Mouse (Mus musculus) limb, embryonic 12.5 days (tissue): Measurements from ENCODE around the gene Adcy7. TPM values are rescaled to one million over a fixed set of nuclear protein-coding genes. Genes with fewer than 3 reads are reported as not detected.

Experiments
- ATAC-seq: fragments of 200-750 bp; cut with Nextera tagmentation; 2 replicates; pipeline ENCODE4 v1.8.0; 2017; ENCODE audit warnings: low read depth, moderate TSS enrichment; ENCODE audit not compliant: insufficient number of reproducible peaks, insufficient read depth, low FRiP score, low TSS enrichment
- H3K27ac ChIP-seq: fragments of 300-500 bp; sonication (generic); 2 replicates; pipeline ENCODE4 v1.5.1; 2016; ENCODE audit warnings: mild to moderate bottlenecking, moderate library complexity
- H3K27me3 ChIP-seq: fragments of 300-500 bp; sonication (generic); 2 replicates; pipeline ENCODE4 v1.6.1; 2016; ENCODE audit warnings: mild to moderate bottlenecking, moderate library complexity
- H3K36me3 ChIP-seq: fragments of 300-500 bp; sonication (generic); 2 replicates; pipeline ENCODE4 v1.6.1; 2016; ENCODE audit warnings: mild to moderate bottlenecking, moderate library complexity
- H3K4me1 ChIP-seq: fragments of 300-500 bp; sonication (generic); replicated peaks from 2 replicates; pipeline ENCODE4 v1.6.1; 2016
- H3K4me2 ChIP-seq: fragments of 300-500 bp; sonication (generic); 2 replicates; pipeline ENCODE4 v1.6.1; 2016; ENCODE audit warnings: mild to moderate bottlenecking, moderate library complexity
- H3K4me3 ChIP-seq: fragments of 300-500 bp; sonication (generic); replicated peaks from 2 replicates; pipeline ENCODE4 v1.5.1; 2016; ENCODE audit warnings: mild to moderate bottlenecking
- H3K9ac ChIP-seq: fragments of 300-500 bp; sonication (generic); replicated peaks from 2 replicates; pipeline ENCODE4 v1.6.1; 2016; ENCODE audit warnings: mild to moderate bottlenecking, moderate library complexity
- H3K9me3 ChIP-seq: fragments of 300-500 bp; sonication (generic); 2 replicates; pipeline ENCODE4 v1.6.1; 2016; ENCODE audit warnings: mild to moderate bottlenecking, moderate library complexity
- WGBS: fragments of 180-500 bp; shearing (Covaris S2); methylation state at CpG from one replicate; pipeline ENCODE4 v1.1.7; 2016; 5-methylcytosine and 5-hydroxymethylcytosine counted together
- polyA plus RNA-seq: library from polyadenylated mRNA; unstranded; fragments of >200 nt; fragmentation: Nextera tagmentation; extraction: Ambion mirVana; gene quantifications from 2 replicates; pipeline ENCODE4 v1.2.1, GENCODE M21; 2016

The Adcy7 gene
- polyA plus RNA-seq, 1 experiment from 2014 or later = 4.4 TPM

DNA sequence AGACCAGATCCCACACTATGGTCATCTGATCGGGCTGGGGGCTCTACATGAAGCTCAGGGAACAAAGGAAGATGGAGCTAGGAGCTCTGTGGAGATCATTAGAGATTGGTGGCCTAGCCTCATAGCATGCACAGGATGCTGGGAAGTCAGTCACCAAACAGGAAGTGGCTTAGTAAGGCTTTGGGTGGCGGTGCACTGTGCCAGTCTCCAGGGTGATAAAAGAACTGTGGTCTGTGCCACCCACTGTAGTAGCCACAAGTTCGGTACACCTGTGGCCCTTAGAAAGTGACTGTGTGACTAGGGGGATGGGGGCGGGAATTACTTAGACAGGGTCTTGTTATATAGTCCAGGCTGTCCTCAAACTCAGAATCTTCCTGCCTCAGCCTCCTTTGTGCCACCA, 33.6 kb downstream of the Adcy7 start:
- whole genome bisulfite sequencing = 88% methylated on average over 4 of the region's 4 CpGs
- ATAC-seq = no peak
- no peaks in the 10 kb centered on the region for H3K36me3 ChIP-seq
- H3K27ac ChIP-seq = no peak overlapping the region
- H3K4me2 ChIP-seq = no peak overlapping the region
- H3K9ac ChIP-seq = no peak overlapping the region
- no peaks in the 10 kb centered on the region for H3K9me3 ChIP-seq
- no peak overlapping the region for H3K4me3 ChIP-seq
- H3K27me3 ChIP-seq = no peaks in the 10 kb centered on the region
- peaks cover 7% of the 10 kb centered on the region for H3K4me1 ChIP-seq

GRCm38 (mm10) chr8:88306511-88306910, 34.3 kb downstream of the Adcy7 start:
- no peak overlapping the region for H3K4me3 ChIP-seq
- H3K4me1 ChIP-seq = peaks cover 6% of the 10 kb centered on the region
- H3K27ac ChIP-seq = no peak overlapping the region
- no peaks in the 10 kb centered on the region for H3K36me3 ChIP-seq
- no peak for ATAC-seq
- no peak overlapping the region for H3K9ac ChIP-seq
- WGBS = 71% methylated on average over 14 of the region's 14 CpGs
- no peaks in the 10 kb centered on the region for H3K27me3 ChIP-seq
- H3K4me2 ChIP-seq = no peak overlapping the region
- H3K9me3 ChIP-seq = no peaks in the 10 kb centered on the region

DNA sequence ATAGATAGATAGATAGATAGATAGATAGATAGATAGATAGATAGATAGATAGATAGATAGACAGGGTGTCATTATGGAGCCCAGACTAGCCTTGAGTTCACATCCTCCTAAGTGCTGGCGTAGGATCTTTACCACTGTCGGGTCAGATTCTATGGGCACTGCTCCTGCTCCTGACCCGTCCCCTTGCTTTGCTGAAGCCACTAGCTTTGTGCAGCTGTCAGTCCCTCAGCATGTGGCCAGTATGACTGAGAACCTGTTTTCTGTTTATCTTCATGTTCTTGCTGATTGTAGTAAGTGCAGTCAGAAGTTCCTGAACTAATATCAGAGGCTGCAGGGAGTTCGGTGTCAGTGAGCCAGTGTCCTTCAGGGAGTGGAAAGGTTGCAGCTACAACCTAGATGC, 35.5 kb downstream of the Adcy7 start:
- no peaks in the 10 kb centered on the region for H3K4me1 ChIP-seq
- WGBS = 92% methylated on average over 4 of the region's 4 CpGs
- no peak overlapping the region for H3K9ac ChIP-seq
- no peak overlapping the region for H3K27ac ChIP-seq
- H3K4me3 ChIP-seq = no peak overlapping the region
- H3K9me3 ChIP-seq = no peaks in the 10 kb centered on the region
- H3K36me3 ChIP-seq = no peaks in the 10 kb centered on the region
- no peak for ATAC-seq
- no peak overlapping the region for H3K4me2 ChIP-seq
- no peaks in the 10 kb centered on the region for H3K27me3 ChIP-seq

DNA sequence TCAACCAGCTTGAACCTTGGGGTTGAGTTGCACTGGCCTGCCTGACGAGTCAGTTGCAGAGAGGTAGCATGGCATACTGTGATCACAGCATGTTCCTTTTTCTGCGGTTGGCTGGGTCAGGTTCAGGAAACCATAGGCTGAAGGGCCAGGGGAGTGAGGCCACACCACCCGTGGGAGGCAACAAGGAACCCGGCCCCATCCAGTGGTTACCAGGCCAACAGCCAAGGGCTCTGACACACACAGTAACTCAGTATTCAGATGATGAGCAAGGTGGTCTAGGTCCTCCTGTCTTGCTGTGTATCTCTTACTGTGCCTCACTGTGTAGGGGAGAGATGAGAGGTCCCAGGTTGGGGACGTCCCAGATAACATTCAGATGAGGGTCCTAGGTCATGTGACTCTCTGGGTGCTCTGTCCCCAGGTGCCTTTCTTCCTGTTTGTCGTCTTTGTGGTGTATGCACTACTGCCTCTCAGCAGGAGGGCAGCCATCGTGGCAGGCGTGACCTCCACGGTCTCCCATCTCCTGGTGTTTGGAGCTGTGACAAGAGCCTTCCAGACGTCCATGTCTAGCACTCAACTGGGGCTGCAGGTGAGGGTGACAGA, 37.2 kb downstream of the Adcy7 start:
- Histone ChIP-seq H3K9me3 (no peaks in the 10 kb centered on the region), H3K4me1 (no peaks in the 10 kb centered on the region), H3K4me2 (no peak overlapping the region), H3K27ac (no peak overlapping the region), H3K36me3 (no peaks in the 10 kb centered on the region), H3K27me3 (no peaks in the 10 kb centered on the region), H3K9ac (no peak overlapping the region), H3K4me3 (no peak overlapping the region)
- 79% methylated on average over 10 of the region's 10 CpGs for WGBS
- no peak for ATAC-seq

GRCm38 (mm10) chr8:88309881-88310280, 37.7 kb downstream of the Adcy7 start:
- Histone ChIP-seq H3K27ac (no peak overlapping the region), H3K4me1 (no peaks in the 10 kb centered on the region), H3K36me3 (no peaks in the 10 kb centered on the region), H3K9ac (no peak overlapping the region), H3K4me3 (no peak overlapping the region), H3K4me2 (no peak overlapping the region), H3K27me3 (no peaks in the 10 kb centered on the region), H3K9me3 (no peaks in the 10 kb centered on the region)
- no peak for ATAC-seq
- 95% methylated on average over 7 of the region's 7 CpGs for WGBS

- Histone ChIP-seq H3K36me3 (no peaks in the 10 kb centered on the region), H3K4me1 (no peaks in the 10 kb centered on the region), H3K27ac (no peak overlapping the region), H3K9me3 (no peaks in the 10 kb centered on the region), H3K27me3 (no peaks in the 10 kb centered on the region), H3K4me2 (no peak overlapping the region), H3K4me3 (no peak overlapping the region), H3K9ac (no peak overlapping the region)
- ATAC-seq = no peak
- WGBS = 91% methylated on average over 13 of the region's 13 CpGs
These were observed 38.1 kb downstream of the Adcy7 start for GRCm38 (mm10) chr8:88310286-88310685.

GRCm38 (mm10) chr8:88312966-88313365, 40.8 kb downstream of the Adcy7 start:
- no peak overlapping the region for H3K4me3 ChIP-seq
- peaks cover 13% of the 10 kb centered on the region for H3K4me1 ChIP-seq
- H3K36me3 ChIP-seq = no peaks in the 10 kb centered on the region
- H3K4me2 ChIP-seq = no peak overlapping the region
- no peak for ATAC-seq
- no peak overlapping the region for H3K9ac ChIP-seq
- no peaks in the 10 kb centered on the region for H3K27me3 ChIP-seq
- H3K9me3 ChIP-seq = no peaks in the 10 kb centered on the region
- 75% methylated on average over 8 of the region's 8 CpGs for WGBS
- no peak overlapping the region for H3K27ac ChIP-seq

DNA sequence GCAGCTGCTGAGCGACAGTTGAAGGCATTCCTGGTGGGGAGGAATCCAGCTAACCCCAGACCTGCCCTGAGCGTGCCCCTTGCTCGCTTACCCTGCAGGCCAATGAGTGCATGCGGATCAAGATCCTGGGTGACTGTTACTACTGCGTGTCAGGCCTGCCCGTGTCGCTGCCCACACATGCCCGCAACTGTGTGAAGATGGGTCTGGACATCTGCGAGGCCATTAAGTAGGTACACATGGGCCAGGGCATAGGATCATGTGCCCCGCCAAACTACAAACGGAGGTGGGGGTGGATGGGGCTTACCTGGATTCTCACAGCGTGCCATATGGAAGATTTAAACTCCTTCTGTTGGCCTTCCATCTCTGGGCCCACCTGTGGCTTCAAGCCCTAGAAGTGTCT, 41.8 kb downstream of the Adcy7 start:
- Histone ChIP-seq H3K4me3 (no peak overlapping the region), H3K27me3 (no peaks in the 10 kb centered on the region), H3K27ac (no peak overlapping the region), H3K4me1 (peaks cover 13% of the 10 kb centered on the region), H3K4me2 (no peak overlapping the region), H3K9me3 (no peaks in the 10 kb centered on the region), H3K9ac (0 out of 2 replicates have a peak overlapping the region, but pooled peaks have one; percentile 8), H3K36me3 (no peaks in the 10 kb centered on the region)
- WGBS = 88% methylated on average over 12 of the region's 12 CpGs
- no peak for ATAC-seq

- 95% methylated on average over 8 of the region's 8 CpGs for WGBS
- H3K9me3 ChIP-seq = no peaks in the 10 kb centered on the region
These were observed 43.1 kb downstream of the Adcy7 start for GRCm38 (mm10) chr8:88315302-88315701.

GRCm38 (mm10) chr8:88316139-88316931, 44.1 kb downstream of the Adcy7 start:
- Histone ChIP-seq H3K27me3 (no peaks in the 10 kb centered on the region), H3K4me2 (no peak overlapping the region), H3K9ac (0 out of 2 replicates have a peak overlapping the region, but pooled peaks have one; percentile 18), H3K36me3 (no peaks in the 10 kb centered on the region), H3K4me3 (no peak overlapping the region), H3K27ac (peak overlapping the region; percentile 25; the same call in 1 of the 2 replicates), H3K4me1 (peaks cover 13% of the 10 kb centered on the region), H3K9me3 (no peaks in the 10 kb centered on the region)
- 24% methylated on average over 8 of the region's 8 CpGs for WGBS
- ATAC-seq = no peak

More at GRCm38 (mm10) chr8:88315302-88315701, 43.1 kb downstream of the Adcy7 start:
- no peak overlapping the region for H3K4me3 ChIP-seq
- no peak overlapping the region for H3K9ac ChIP-seq
- H3K4me1 ChIP-seq = peaks cover 13% of the 10 kb centered on the region
- no peak overlapping the region for H3K27ac ChIP-seq
- no peaks in the 10 kb centered on the region for H3K27me3 ChIP-seq
- H3K4me2 ChIP-seq = no peak overlapping the region
- no peaks in the 10 kb centered on the region for H3K36me3 ChIP-seq
- no peak for ATAC-seq

DNA sequence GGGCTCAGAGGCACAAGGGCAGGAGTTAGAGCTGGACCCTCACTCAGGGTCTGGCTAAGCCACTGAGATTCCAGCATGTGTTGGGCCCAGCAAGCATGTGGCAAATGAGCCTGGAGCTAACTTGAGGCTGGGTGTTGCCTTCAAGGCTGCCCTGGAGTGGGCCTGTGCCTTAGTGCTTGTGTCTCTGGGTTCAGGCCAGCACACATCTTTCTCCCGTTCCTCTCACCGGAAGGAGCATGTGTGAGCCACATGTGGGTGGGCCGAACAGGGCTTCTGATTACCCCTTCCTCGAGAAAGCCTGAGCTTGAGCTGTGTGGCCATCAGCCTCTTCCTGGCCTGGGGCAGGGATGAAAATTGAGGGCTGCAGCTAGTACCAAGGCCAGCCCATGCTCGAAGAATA, 45.1 kb downstream of the Adcy7 start:
- 29% methylated on average over 5 of the region's 5 CpGs for WGBS
- Histone ChIP-seq H3K9ac (no peak overlapping the region), H3K27ac (peak overlapping the region; percentile 50; the same call in 1 of the 2 replicates), H3K27me3 (no peaks in the 10 kb centered on the region), H3K9me3 (no peaks in the 10 kb centered on the region), H3K4me3 (no peak overlapping the region), H3K4me1 (peaks cover 13% of the 10 kb centered on the region), H3K36me3 (no peaks in the 10 kb centered on the region), H3K4me2 (no peak overlapping the region)
- no peak for ATAC-seq
